Mouse (Mus musculus) thymus, adult 2 months (tissue): ENCODE measurements around the gene Prex1. TPM values are rescaled to one million over a fixed set of nuclear protein-coding genes. Genes with fewer than 3 reads are reported as not detected.

Experiments
- DNase-seq: peaks from one replicate; pipeline ENCODE4 v3.0.0; 2021
- H3K27ac ChIP-seq: fragments of 200-500 bp; 2 replicates; pipeline ENCODE4 v1.5.1; 2012; ENCODE audit warnings: low read length, control low read depth; ENCODE audit not compliant: control insufficient read depth, insufficient read depth
- H3K27me3 ChIP-seq: fragments of 200-500 bp; 2 replicates; pipeline ENCODE4 v1.6.1; 2012; ENCODE audit warnings: mild to moderate bottlenecking, low read length, moderate library complexity, mixed read lengths; ENCODE audit not compliant: control insufficient read depth, insufficient read depth
- H3K36me3 ChIP-seq: fragments of 200-500 bp; 2 replicates; pipeline ENCODE4 v1.6.1; 2012; ENCODE audit warnings: mild to moderate bottlenecking, low read length, moderate library complexity; ENCODE audit not compliant: control insufficient read depth, insufficient read depth
- H3K4me1 ChIP-seq: fragments of 200-500 bp; replicated peaks from 2 replicates; pipeline ENCODE4 v1.6.1; 2012; ENCODE audit warnings: low read length; ENCODE audit not compliant: control insufficient read depth, insufficient read depth
- H3K4me3 ChIP-seq: fragments of 200-500 bp; 2 replicates; pipeline ENCODE4 v1.5.1; 2012; ENCODE audit warnings: mild to moderate bottlenecking, low read length, control low read depth, moderate library complexity; ENCODE audit not compliant: control insufficient read depth, insufficient read depth
- CTCF ChIP-seq: fragments of 200-500 bp; IDR thresholded peaks from 2 replicates; pipeline ENCODE4 v1.5.1; 2012; ENCODE audit warnings: mild to moderate bottlenecking, control low read depth, low read length, moderate library complexity, borderline replicate concordance; ENCODE audit not compliant: control insufficient read depth, poor library complexity, insufficient read depth; ENCODE audit errors: extremely low read depth
- POLR2A ChIP-seq: fragments of 200-500 bp; IDR thresholded peaks from 2 replicates; pipeline ENCODE4 v1.6.1; 2012; ENCODE audit warnings: mild to moderate bottlenecking, low read length, control low read depth, moderate library complexity; ENCODE audit not compliant: control insufficient read depth, poor library complexity, insufficient read depth; ENCODE audit errors: extremely low read depth
- WGBS: fragments of 180-500 bp; shearing (Covaris S2); methylation state at CpG from one replicate; pipeline ENCODE4 v1.1.7; 2018; 5-methylcytosine and 5-hydroxymethylcytosine counted together
- polyA plus RNA-seq: library from polyadenylated mRNA; depleted of rRNA; stranded (reverse); fragments of >200 nt; gene quantifications from 2 replicates; pipeline ENCODE4 v1.2.3, GENCODE M21; 2012

Gene Prex1
- polyA plus RNA-seq, 1 experiment = 264 TPM

- no peaks in the 10 kb centered on the region for H3K36me3 ChIP-seq
- 50% methylated on average over 6 of the region's 6 CpGs for WGBS
- no peak for DNase-seq
- H3K27ac ChIP-seq = peak overlapping the region; percentile 17; the same call in 1 of the 2 replicates
- TF ChIP-seq POLR2A (no peak), CTCF (no peak)
- no peak overlapping the region for H3K4me3 ChIP-seq
- peaks cover 91% of the 10 kb centered on the region for H3K4me1 ChIP-seq
- no peaks in the 10 kb centered on the region for H3K27me3 ChIP-seq
These were observed 48.2 kb downstream of the Prex1 start for GRCm38 (mm10) chr2:166665244-166665922.

DNA sequence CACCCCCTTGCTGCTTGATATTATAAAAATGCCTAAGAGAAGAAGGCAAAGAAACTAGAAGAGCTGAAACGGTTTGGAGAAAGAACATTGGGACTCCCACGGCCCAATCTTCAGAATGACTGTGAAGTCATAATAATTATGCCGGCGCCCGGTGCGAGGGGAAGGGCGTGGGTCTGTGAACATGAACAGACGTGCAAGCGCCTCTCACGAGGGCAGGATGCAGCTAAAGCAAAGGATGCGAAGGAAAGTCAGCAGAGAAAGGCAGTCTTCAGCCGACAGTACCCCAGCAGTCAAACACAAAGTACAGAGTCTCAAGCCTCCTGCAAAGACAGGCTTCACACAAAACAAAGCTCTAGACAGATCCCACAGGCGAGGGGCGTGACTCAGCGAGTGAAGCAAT lies 49.1 kb downstream of the Prex1 start:
- Histone ChIP-seq H3K4me3 (no peak overlapping the region), H3K27me3 (no peaks in the 10 kb centered on the region), H3K27ac (0 out of 2 replicates have a peak overlapping the region, but pooled peaks have one; percentile 30), H3K4me1 (peaks cover 90% of the 10 kb centered on the region), H3K36me3 (no peaks in the 10 kb centered on the region)
- WGBS = 88% methylated on average over 15 of the region's 15 CpGs
- no peak for TF ChIP-seq POLR2A
- no peak for TF ChIP-seq CTCF
- no peak for DNase-seq

GRCm38 (mm10) chr2:166663250-166663961 lies 50.2 kb downstream of the Prex1 start:
- TF ChIP-seq POLR2A (no peak), CTCF (no peak)
- no peaks in the 10 kb centered on the region for H3K36me3 ChIP-seq
- H3K4me1 ChIP-seq = peaks cover 89% of the 10 kb centered on the region
- no peaks in the 10 kb centered on the region for H3K27me3 ChIP-seq
- H3K27ac ChIP-seq = no peak overlapping the region
- H3K4me3 ChIP-seq = no peak overlapping the region
- peak; percentile 60 for DNase-seq
- WGBS = 73% methylated on average over 9 of the region's 9 CpGs

DNA sequence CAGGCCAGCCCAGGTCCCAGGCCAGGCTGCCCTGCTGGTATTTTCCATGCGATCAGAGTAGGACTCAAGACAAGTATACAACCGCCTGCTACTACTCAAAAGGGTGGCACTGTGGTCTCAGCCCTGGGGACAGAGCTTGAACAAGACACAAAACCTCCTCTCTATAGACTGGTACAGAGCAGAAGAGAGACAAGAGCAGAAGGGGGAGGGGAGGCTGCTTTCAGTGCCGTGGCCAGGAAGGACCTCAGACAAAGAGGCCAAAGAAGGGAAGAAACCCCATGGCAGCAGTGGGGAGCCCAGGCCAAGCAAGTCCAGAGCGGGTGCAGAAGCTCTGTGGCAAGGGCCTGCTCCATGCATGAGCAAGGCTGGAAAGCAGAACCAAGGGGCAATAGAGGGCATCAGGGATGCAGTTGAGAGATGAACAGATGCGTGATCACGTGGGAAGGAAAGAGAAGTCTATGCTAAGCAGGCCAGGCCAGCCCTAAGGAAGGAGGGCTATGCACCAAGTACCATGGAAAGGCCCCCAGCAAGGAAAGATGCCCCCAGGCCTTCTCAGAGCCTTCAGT lies 51.0 kb downstream of the Prex1 start:
- Histone ChIP-seq H3K27ac (no peak overlapping the region), H3K4me3 (no peak overlapping the region), H3K4me1 (peaks cover 89% of the 10 kb centered on the region), H3K36me3 (no peaks in the 10 kb centered on the region), H3K27me3 (no peaks in the 10 kb centered on the region)
- 64% methylated on average over 6 of the region's 6 CpGs for WGBS
- DNase-seq = no peak
- TF ChIP-seq POLR2A (no peak), CTCF (no peak)

GRCm38 (mm10) chr2:166661971-166662370 lies 51.7 kb downstream of the Prex1 start:
- 87% methylated on average over 3 of the region's 3 CpGs for WGBS
- H3K27me3 ChIP-seq = no peaks in the 10 kb centered on the region
- DNase-seq = no peak
- no peak overlapping the region for H3K4me3 ChIP-seq
- no peak overlapping the region for H3K27ac ChIP-seq
- H3K4me1 ChIP-seq = peaks cover 89% of the 10 kb centered on the region
- H3K36me3 ChIP-seq = no peaks in the 10 kb centered on the region
- TF ChIP-seq CTCF (no peak), POLR2A (no peak)

- WGBS = 91% methylated on average over 12 of the region's 12 CpGs
- Histone ChIP-seq H3K27me3 (no peaks in the 10 kb centered on the region), H3K36me3 (no peaks in the 10 kb centered on the region), H3K4me1 (peaks cover 89% of the 10 kb centered on the region), H3K4me3 (no peak overlapping the region), H3K27ac (no peak overlapping the region)
- DNase-seq = no peak
- TF ChIP-seq POLR2A = no peak
- no peak for TF ChIP-seq CTCF
These were observed 52.1 kb downstream of the Prex1 start for GRCm38 (mm10) chr2:166661498-166661897.

DNA sequence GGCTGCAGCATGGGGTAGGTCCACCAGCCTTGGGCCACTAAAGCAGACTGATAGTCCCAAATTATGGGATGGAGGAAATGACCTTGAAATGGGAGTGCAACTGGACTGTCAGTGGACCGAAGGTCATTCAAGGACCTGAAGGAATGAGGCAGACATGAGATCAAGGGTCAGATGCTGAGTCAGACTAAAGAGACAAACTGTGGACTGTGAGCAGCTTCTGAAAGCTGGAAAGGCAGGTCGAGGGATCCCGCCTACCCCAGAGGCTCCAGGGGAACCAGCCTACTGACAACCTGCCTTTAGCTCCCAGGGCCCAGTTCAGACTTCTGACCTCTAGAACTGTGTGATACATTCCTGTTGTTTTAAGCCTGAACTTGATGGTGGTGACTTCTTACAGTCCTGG lies 55.3 kb downstream of the Prex1 start:
- H3K27ac ChIP-seq = no peak overlapping the region
- WGBS = 80% methylated on average over 3 of the region's 3 CpGs

More for the DNA sequence above, 55.3 kb downstream of the Prex1 start:
- TF ChIP-seq CTCF = no peak
- no peak for TF ChIP-seq POLR2A
- no peak for DNase-seq
- Histone ChIP-seq H3K36me3 (no peaks in the 10 kb centered on the region), H3K27me3 (no peaks in the 10 kb centered on the region), H3K4me3 (no peak overlapping the region), H3K4me1 (peaks cover 89% of the 10 kb centered on the region)
